Mouse (Mus musculus): ENCODE measurements around the gene Kremen1. TPM values are rescaled to one million over a fixed set of nuclear protein-coding genes. Genes with fewer than 3 reads are reported as not detected.

Gene Kremen1
- polyA plus RNA-seq, 1 experiment = 27.8 TPM

DNA sequence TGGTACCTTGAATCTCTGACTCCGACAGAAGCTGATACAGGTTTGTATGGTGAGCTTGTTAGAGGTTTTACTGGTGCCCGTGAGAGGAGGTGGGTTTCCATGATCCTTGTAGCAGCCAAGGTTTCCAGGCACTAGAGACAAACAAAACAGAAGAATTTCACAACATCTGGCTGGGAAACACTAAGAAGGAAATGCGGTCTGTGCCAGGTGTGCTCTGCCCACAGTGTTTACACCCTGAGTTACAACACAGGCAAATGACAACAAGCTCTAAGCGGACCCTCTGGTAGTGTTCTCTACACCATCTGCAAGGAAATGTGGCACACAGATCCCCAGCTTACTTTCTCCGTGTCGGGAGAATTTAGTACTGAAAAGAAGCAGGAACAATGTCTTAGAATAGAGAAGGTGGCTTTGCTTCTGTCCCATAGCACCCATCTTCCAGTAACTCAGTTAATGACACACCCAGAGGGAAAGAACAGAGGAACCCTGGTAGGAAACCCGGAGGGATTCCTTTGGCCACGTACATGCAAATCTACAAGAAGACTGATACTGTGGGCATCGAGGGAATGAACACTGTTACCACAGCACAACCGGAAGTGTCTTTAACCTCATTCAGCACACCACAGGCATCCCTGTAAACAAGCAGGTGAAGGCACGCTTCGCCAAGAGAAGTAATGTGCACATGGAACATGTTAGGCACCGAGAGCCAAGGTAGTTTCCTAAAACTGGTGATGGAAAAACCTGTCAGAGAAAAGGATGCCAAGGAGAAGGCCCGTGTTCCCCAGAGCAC, 45.8 kb downstream of the Kremen1 start:
- no peak for TF ChIP-seq CTCF (IDR thresholded peaks at IDR 0.05; ENCODE audit: low read depth, low read length)
- TF ChIP-seq EP300 (IDR thresholded peaks at IDR 0.05; ENCODE audit: insufficient read depth, low read depth, low read length) = no peak
- TF ChIP-seq POLR2A (IDR thresholded peaks at IDR 0.05; ENCODE audit: insufficient read depth, low read length) = no peak
- no peak overlapping the region for H3K4me3 ChIP-seq (ENCODE audit: low read depth, low read length)
- no peaks in the 10 kb centered on the region for H3K9me3 ChIP-seq (replicated peaks; ENCODE audit: control insufficient read depth, insufficient read depth, low read length, poor library complexity, severe bottlenecking)
- H3K27me3 ChIP-seq (ENCODE audit: control insufficient read depth, insufficient read depth, low read length, poor library complexity, severe bottlenecking) = no peaks in the 10 kb centered on the region
- H3K9ac ChIP-seq (ENCODE audit: low read depth, poor library complexity, severe bottlenecking) = no peak overlapping the region
- no peaks in the 10 kb centered on the region for H3K36me3 ChIP-seq (ENCODE audit: control insufficient read depth, insufficient read depth, low read length, poor library complexity, severe bottlenecking)
- H3K4me1 ChIP-seq (ENCODE audit: control insufficient read depth, insufficient read depth, low read length) = no peaks in the 10 kb centered on the region
- no peak overlapping the region for H3K27ac ChIP-seq (ENCODE audit: insufficient read depth, low read length)

DNA sequence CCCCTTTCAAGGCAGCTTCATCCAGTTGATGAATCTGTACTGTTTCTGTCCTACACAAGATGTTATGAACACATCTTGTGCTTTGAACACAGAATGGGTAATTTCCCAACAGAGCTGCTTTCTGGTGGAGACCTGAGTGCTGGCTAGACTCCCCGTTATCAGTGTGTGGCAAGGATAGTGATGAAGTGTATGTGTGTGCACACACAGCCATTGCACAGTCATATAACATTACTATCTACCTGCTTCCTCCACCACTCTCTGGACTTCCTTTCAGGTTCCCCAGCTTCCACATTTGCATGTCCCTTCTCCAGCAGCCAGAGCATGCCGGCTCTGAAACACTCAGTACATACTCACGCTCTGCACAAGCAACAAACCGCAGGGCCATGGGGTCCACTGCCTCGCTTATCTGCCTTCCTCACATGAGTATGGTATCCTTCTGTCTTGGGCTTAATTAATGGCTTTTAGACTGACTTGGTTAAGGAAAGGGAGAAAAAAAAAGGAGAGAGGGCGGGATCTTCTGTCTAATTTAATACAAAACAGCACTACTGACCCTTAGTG, 46.8 kb downstream of the Kremen1 start:
- Histone ChIP-seq H3K36me3 (ENCODE audit: control insufficient read depth, insufficient read depth, low read length, poor library complexity, severe bottlenecking) (no peaks in the 10 kb centered on the region), H3K27me3 (ENCODE audit: control insufficient read depth, insufficient read depth, low read length, poor library complexity, severe bottlenecking) (no peaks in the 10 kb centered on the region), H3K4me3 (ENCODE audit: low read depth, low read length) (no peak overlapping the region), H3K27ac (ENCODE audit: insufficient read depth, low read length) (no peak overlapping the region), H3K9me3 (replicated peaks; ENCODE audit: control insufficient read depth, insufficient read depth, low read length, poor library complexity, severe bottlenecking) (no peaks in the 10 kb centered on the region), H3K9ac (ENCODE audit: low read depth, poor library complexity, severe bottlenecking) (no peak overlapping the region), H3K4me1 (ENCODE audit: control insufficient read depth, insufficient read depth, low read length) (no peaks in the 10 kb centered on the region)
- TF ChIP-seq EP300 (IDR thresholded peaks at IDR 0.05; ENCODE audit: insufficient read depth, low read depth, low read length) = no peak
- TF ChIP-seq CTCF (IDR thresholded peaks at IDR 0.05; ENCODE audit: low read depth, low read length) = no peak
- TF ChIP-seq POLR2A (IDR thresholded peaks at IDR 0.05; ENCODE audit: insufficient read depth, low read length) = no peak

DNA sequence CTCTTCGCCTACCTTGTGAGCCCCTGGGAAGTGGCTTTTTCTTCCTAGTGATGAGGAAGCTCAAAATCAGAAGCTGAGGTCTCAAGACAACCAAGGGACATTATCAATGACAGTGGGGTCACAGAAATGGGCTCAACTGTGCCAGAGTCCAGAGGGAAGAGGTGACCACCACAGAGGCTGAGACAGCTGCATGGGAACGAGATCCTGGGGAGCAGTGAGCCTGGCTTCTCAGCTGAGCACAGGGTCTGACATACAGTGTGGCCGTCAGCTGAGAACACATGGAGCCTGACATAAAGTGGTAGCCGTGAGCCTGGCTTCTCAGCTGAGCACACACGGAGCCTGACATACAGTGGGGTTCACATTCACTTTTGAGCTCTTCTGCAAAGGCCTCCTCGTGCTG, 58.3 kb downstream of the Kremen1 start:
- TF ChIP-seq EP300 (IDR thresholded peaks at IDR 0.05; ENCODE audit: insufficient read depth, low read depth, low read length) (no peak), POLR2A (IDR thresholded peaks at IDR 0.05; ENCODE audit: insufficient read depth, low read length) (no peak), CTCF (IDR thresholded peaks at IDR 0.05; ENCODE audit: low read depth, low read length) (no peak)
- H3K27me3 ChIP-seq (ENCODE audit: control insufficient read depth, insufficient read depth, low read length, poor library complexity, severe bottlenecking) = no peaks in the 10 kb centered on the region
- no peaks in the 10 kb centered on the region for H3K36me3 ChIP-seq (ENCODE audit: control insufficient read depth, insufficient read depth, low read length, poor library complexity, severe bottlenecking)
- H3K9ac ChIP-seq (ENCODE audit: low read depth, poor library complexity, severe bottlenecking) = no peak overlapping the region
- H3K27ac ChIP-seq (ENCODE audit: insufficient read depth, low read length) = no peak overlapping the region
- no peak overlapping the region for H3K4me3 ChIP-seq (ENCODE audit: low read depth, low read length)
- H3K9me3 ChIP-seq (replicated peaks; ENCODE audit: control insufficient read depth, insufficient read depth, low read length, poor library complexity, severe bottlenecking) = no peaks in the 10 kb centered on the region
- H3K4me1 ChIP-seq (ENCODE audit: control insufficient read depth, insufficient read depth, low read length) = no peaks in the 10 kb centered on the region

DNA sequence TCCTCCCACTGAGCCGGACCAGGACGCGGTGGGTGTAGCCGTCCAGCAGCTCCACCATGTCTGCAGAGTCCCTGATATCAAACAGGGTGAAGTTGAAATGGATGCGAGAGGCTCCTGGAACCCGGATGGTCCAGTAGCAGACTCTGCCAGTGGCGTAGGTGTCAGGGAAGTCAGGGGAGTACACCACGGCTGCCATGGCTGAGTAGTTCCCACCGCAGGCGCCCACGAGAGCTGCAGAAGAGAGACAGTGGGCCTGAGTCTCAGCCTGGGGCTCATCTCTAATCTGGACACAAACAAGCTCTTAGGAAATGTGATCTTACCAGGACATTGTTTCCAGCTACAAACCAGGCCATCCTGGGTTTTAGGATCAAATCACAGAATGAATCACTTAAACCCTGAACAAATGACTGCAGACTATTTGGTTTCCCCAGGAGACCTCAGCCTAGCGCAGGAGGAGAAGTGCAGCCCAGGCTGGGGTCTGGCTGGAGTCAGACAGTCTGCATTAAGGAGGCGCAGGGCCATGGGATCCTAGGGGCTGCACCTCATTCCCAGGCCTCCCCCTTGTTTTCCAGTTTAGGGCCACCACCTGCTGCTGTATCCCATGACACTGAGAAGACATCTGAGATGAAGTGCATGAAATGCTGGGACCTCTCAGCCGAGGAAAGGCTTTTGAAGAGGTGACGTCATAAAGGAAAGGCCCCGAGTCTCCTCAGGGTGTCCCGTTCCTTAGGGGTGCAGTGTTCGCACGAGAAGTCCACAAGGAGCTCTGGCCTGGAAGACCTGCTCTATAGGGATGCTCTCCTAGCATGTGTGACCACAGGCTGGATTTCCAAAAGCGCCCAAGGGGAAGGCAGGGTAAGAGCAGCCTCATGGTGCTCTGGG, 59.3 kb downstream of the Kremen1 start:
- Histone ChIP-seq H3K4me1 (ENCODE audit: control insufficient read depth, insufficient read depth, low read length) (no peaks in the 10 kb centered on the region), H3K4me3 (ENCODE audit: low read depth, low read length) (no peak overlapping the region), H3K27me3 (ENCODE audit: control insufficient read depth, insufficient read depth, low read length, poor library complexity, severe bottlenecking) (no peaks in the 10 kb centered on the region), H3K27ac (ENCODE audit: insufficient read depth, low read length) (no peak overlapping the region), H3K9me3 (replicated peaks; ENCODE audit: control insufficient read depth, insufficient read depth, low read length, poor library complexity, severe bottlenecking) (no peaks in the 10 kb centered on the region), H3K9ac (ENCODE audit: low read depth, poor library complexity, severe bottlenecking) (no peak overlapping the region), H3K36me3 (ENCODE audit: control insufficient read depth, insufficient read depth, low read length, poor library complexity, severe bottlenecking) (no peaks in the 10 kb centered on the region)
- TF ChIP-seq CTCF (IDR thresholded peaks at IDR 0.05; ENCODE audit: low read depth, low read length) (no peak), EP300 (IDR thresholded peaks at IDR 0.05; ENCODE audit: insufficient read depth, low read depth, low read length) (no peak), POLR2A (IDR thresholded peaks at IDR 0.05; ENCODE audit: insufficient read depth, low read length) (no peak)

DNA sequence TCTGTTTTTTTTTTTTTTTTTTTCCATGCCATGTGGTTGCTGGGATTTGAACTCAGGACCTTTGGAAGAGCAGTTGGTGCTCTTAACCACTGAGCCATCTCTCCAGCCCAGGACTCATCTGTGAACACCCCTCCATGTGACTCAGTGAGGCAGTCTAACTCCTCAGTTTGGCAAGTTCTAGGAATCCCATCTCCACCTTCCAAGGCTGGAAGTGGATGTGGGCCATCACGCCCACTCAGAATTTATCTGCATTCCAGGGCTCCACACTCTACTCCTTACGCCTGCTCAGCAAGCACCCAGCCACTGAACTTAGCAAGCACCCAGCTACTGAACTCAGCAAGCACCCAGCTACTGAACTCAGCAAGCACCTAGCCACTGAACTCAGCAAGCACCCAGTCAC, 61.5 kb downstream of the Kremen1 start:
- TF ChIP-seq EP300 (IDR thresholded peaks at IDR 0.05; ENCODE audit: insufficient read depth, low read depth, low read length) (no peak), CTCF (IDR thresholded peaks at IDR 0.05; ENCODE audit: low read depth, low read length) (no peak), POLR2A (IDR thresholded peaks at IDR 0.05; ENCODE audit: insufficient read depth, low read length) (no peak)
- no peak overlapping the region for H3K27ac ChIP-seq (ENCODE audit: insufficient read depth, low read length)
- no peak overlapping the region for H3K9ac ChIP-seq (ENCODE audit: low read depth, poor library complexity, severe bottlenecking)
- H3K4me1 ChIP-seq (ENCODE audit: control insufficient read depth, insufficient read depth, low read length) = no peaks in the 10 kb centered on the region
- no peaks in the 10 kb centered on the region for H3K9me3 ChIP-seq (replicated peaks; ENCODE audit: control insufficient read depth, insufficient read depth, low read length, poor library complexity, severe bottlenecking)
- H3K36me3 ChIP-seq (ENCODE audit: control insufficient read depth, insufficient read depth, low read length, poor library complexity, severe bottlenecking) = no peaks in the 10 kb centered on the region
- no peak overlapping the region for H3K4me3 ChIP-seq (ENCODE audit: low read depth, low read length)
- H3K27me3 ChIP-seq (ENCODE audit: control insufficient read depth, insufficient read depth, low read length, poor library complexity, severe bottlenecking) = no peaks in the 10 kb centered on the region

All from ES-Bruce4 (cell line).